Mouse (Mus musculus): ENCODE results near the gene Pus10.

Pus10 gene

DNA sequence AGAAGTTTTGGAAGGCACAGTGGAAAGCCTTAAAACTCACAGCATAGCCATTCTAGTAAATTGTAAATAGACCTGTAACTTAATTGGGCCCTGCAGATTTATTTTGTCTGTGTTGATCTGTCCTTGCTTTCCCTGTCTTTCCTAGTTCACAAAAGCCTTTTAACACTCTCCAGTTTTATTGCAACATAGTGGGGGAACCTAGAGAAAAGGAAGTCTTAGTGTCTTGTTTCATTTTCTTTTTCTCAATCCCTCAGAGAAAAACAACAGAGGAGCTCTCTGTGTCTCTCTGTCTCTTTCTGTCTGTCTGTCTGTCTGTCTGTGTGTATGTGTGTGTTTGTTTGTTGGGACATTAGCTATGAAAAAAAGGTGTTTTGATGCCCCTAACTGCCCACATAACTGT lies 30.4 kb downstream of the Pus10 start:
- DNase-seq (ENCODE audit: low read depth, low spot score), result no peak

DNA sequence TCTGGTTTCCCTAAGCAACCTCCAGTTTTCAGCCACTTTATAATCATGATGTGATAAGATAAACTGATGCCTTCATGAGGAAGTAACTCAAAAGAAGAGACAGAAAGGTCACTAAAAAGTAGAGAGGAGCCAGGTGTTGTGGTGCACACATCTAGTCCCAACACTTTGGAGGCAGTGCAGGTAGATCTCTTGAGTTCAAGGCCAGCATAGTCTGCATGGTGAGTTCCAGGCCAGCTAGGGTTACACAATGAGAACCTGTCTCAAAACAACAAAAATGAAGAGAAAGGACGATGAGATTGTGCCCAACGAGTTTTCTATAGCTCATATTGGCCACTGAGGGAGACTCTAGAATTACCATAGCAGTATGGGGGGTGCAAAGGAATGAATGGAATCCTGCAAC lies 33.1 kb downstream of the Pus10 start:
- no peak for DNase-seq (ENCODE audit: low read depth, low spot score)

DNA sequence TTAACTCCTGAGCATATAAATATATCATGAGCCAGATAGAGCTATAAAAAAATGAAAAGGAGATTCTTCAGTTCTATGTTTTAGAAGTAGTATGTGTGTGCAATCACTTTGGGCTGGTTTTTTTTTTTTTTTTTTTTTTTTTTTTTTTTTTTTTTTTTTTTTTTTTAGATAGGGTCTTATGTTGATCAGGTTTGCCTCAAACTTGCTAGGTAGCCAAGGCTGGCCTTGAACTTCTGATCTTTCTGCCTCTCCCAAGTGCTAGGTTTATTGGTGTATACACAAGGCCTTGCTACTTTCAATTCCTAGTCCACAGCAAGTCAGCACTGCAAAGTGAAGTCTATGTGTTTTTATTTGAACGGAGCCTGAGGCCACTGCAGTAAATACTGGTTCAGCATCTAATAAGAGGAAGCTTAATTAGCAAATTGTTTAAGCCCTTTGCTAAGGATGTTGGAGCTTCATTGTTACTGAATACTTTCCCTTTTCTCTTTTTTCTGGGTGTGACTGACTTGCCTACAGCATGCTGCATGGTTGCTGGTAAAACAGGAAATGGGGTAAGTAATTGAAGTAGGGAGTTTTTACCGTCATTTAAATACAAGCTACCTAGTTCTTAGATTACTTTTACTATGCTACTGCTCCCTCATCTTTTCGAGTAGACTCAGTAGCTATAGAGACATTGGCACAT lies 34.1 kb downstream of the Pus10 start:
- no peak for DNase-seq (ENCODE audit: low read depth, low spot score)

DNA sequence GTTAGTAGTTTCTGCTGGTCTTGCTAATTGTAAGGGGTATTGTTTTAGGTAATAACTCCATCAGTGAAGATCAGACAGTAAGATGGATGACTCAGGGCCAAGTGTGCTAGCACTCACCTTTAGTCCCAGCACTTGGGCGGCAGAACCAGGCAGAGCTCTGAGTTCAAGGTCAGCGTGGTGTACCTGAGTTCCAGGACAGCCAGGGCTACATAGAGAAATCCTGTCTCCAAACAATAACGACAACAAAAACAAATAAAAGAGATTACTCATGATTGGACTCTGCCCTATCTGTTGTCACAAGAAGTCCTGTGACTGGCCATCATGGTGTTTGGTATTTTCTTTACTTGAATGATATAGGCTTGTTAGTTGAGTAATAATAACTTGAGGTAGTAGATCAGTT lies 36.4 kb downstream of the Pus10 start:
- DNase-seq (ENCODE audit: low read depth, low spot score), result no peak

DNA sequence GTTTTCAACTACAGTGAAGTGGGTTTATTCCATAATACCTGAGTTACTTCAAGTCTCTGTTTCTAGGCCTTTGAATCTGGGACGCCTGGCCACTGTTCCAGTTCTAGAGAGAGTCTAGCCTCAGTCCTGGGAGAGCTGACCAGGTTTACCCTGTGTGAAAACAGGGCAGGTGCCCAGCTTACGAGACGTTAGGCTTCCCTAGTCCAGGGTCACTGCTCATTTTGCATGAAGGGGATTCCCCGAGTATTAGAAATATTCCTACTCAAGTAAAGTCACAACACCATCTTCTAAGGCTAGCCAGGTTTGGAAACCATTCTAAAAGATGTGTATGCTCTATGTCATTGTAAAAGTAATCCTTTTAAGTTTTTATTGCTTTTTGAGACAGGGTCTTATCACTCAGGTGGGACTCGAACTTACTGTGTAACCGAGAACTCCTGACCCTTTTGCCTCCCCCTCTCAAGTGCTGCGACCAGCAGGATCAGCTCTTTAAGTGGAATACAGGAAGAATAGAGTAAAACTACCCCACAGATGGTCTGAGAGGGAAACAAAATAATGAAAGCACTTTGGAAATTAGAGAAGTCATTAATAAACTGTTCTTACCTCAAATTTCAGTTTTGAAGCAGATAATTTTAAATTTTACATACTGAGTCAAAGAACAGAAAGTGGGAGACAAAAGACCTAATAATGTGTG lies 39.3 kb downstream of the Pus10 start:
- DNase-seq (ENCODE audit: low read depth, low spot score), result no peak

DNA sequence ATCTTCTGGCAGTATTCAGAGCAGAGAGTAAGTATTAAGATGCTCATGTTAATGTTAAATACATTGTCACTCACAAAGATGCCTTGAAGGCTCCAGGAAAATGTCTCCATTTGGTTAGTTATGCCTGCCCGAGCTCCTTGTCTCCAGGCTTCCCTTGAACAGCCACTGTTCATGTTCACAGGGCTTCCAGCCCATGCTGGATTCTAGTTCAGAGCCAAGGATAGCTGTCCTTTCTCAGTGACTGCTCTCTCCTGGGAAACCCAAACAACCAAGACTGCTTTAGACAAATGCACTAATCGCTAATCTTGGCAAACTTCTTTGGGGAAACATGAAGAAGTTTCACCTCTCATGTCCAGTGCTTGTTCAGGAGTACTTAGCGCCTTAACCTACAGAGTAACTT lies 46.8 kb downstream of the Pus10 start:
- no peak for DNase-seq (ENCODE audit: low read depth, low spot score)

DNA sequence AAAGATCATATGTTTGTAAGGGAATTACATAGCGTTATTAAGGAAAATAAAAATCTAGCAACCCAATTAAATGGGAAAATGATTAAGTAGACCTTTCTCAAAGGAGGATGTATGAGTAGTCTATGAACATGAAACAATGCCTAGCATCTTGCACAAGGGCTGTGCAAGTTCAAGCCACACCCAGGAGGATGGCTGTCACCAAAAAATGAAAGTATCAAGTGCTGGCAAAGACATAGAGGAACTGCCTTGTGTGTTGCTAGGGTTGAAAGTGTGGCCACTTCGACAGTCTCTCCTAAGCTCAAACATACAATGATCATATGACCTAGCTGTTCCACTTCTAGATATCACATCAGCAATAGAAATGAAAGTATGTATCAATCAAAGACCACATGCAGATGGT lies 53.4 kb downstream of the Pus10 start:
- DNase-seq (ENCODE audit: low read depth, low spot score), result no peak

DNA sequence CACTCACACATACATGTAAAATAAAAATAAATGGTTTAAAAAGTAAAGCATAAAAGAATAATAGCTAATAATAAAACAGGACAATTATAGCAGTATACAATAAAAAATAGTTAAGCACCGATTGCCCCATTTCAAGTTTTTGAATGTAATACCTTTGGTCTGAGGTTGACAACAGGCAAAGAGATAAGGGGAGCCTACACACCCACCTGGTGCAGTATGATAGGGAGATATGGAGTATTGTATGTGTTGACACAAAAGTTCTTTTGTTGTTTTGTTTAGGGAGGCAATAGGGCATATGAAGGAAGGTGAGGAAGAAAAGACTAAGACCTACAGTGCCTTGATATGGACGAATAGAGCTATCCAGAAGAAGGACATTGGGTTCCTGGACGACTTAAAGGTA lies 54.4 kb downstream of the Pus10 start:
- no peak for DNase-seq (ENCODE audit: low read depth, low spot score)

DNA sequence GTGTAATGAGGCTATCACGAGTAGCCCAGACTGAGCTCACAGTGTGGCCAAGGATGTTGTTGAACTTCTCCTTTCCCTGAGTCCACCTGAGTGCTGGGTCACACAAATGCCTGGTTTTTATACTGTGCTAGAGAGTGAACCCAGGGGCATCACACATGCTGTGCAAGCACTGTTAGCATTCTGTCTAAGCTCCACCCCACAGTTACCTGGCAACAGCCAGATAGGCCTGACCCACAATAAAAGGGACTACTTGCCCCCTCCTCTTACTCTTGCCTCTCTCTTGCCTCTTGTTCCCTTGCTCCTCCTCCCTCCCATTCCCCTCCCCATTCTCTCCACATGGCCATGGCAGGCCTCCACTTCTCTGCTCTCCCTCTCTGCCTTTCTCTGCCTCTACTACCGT lies 56.9 kb downstream of the Pus10 start:
- no peak for DNase-seq (ENCODE audit: low read depth, low spot score)

DNA sequence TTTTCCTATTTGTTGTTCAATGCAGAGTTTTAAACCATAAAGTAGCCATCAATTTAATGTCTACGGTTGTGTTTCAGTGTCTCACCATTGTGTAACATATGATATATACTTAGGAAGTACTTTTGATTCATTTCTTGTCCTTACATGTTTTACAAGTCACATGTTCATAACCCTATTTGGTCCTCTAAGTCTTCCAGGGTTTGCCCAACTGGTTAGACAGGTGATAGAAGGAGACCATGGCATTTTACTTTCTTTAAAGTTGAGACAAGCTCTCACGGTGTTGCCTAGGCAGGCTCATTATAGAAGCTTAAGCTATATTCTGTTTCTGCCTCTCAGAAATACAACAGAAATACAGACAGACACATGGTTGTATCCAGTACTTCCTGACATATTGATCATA lies 60.4 kb downstream of the Pus10 start:
- no peak for DNase-seq (ENCODE audit: low read depth, low spot score)

DNA sequence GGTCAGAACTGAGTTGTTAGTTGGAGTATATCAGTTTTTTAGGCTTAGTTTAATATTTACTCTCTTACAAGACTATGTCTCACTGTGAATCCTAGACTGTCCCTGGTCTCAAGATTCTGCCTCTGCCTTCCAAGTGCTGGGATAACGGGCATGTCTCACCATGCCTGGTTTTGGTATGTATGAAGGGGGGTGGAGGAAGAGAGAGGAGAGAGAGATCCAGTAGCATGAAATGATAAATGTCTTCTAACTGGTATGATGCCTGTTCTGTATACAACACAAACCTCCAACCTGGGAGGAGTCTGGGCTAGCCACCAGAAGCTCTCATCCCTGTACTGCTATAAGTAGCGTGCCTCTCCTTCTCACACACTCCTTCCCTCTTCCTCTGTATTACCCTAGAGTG lies 61.0 kb downstream of the Pus10 start:
- no peak for DNase-seq (ENCODE audit: low read depth, low spot score)

DNA sequence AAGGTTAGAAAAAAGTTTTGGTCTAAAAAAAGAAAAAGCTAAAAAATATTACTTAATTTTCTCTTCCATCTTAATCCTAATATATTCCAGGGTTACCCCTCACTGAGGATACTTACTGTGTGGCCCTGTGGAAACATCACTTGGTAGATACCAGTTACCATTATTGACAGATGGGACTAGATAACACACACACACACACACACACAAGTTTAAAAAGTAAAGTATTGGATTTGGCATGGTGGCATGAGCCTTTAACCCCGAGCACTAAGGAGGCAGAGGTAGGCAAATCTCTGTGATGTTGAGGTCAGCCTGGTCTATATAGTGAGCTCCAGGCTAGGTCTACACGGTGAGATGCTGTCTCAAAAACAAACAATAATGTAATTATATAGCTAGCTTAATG lies 62.7 kb downstream of the Pus10 start:
- DNase-seq (ENCODE audit: low read depth, low spot score), result no peak

DNA sequence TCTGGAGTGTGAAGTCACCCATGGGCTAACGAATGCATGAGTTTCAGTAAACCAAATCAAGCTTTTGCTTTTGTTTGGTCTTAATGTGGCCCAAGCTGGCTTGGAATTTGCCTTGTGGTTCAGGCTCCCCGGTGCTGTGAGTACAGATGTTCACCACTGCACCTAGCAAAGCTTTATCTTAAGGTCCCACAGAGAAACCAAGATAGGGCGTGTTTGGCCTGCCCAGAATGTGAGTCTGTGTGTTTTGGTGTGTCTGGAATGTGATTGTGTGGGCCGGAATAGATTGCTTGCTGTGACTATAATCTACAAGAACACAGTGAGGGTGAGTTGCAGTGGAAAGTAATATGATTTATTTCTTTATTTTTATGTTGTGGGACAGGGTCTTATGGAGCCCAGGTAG lies 64.6 kb downstream of the Pus10 start:
- no peak for DNase-seq (ENCODE audit: low read depth, low spot score)

DNA sequence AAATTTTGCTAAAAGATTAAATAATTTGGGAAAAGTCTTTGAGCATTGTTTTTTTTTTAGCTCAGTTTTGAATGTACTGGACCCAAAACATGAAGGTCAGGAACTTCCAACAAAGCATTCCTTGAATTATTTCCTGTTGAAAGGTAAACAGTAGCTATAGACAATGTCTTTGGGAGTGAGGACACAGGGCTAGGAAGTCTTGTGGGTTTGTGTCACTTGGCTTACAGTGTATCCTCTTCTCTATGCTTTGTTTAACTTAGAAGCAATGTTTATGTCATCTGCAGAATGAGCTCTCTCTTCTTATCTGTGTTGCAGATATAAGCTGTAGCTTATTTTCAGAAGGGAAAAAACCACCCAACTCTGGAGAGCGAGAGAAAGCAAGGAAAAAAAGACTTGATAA lies 67.4 kb downstream of the Pus10 start:
- DNase-seq (ENCODE audit: low read depth, low spot score), result no peak

DNA sequence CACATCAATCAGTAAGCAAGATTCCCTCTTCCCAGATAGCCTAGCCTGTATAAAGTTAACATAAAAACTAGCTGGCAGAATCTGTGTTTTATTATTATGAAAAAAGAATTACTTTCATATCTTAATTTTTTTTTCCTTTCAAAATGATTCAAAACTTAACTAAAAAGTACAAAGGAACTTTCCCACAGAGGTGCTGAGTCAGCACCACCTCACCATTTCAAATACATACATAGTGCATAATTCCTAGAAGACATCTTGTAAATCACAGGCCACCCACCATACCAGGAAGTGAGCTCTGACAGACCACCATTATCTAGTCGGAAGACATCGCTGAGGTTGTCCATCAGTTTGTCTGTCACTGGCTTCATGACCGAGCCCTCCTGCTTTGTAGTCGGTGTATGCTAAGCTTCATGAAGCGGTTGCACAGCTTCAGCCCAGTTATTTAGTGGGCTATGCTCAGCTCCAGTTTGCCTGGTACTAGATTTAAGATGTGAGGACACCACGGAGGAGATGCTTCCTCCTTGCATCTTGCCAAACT lies 69.3 kb downstream of the Pus10 start:
- no peak for DNase-seq (ENCODE audit: low read depth, low spot score)

DNA sequence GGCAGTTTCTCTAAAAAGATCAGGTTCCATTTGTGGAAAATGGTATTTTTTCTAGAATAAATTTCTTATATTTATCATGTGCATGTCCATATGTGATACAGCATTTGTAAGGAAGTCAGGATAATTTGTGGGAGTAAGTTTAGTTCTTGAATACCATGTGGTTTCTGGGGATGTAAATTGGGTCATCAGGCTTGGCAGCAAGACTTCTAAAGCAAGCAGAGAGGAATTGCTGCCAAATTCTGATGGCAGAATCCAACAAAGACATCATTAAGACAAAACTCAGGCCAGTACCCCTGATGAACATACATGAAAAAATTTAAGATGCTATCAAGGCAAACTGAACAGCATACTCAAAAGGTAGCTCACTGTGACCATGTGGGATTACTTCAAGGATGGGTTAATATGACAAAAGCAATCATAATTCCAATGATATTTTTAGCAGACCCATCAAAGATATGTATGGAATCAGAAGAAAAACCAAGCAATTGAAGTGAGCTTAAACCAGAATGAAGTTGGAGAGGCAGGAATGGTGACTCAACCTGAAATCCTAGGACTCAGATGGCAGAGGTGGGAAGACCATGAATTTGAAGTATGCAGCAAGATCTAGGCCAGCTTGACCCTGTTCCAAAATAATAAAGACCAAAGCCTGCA lies 70.5 kb downstream of the Pus10 start:
- peak; percentile 46 for DNase-seq (ENCODE audit: low read depth, low spot score)

DNA sequence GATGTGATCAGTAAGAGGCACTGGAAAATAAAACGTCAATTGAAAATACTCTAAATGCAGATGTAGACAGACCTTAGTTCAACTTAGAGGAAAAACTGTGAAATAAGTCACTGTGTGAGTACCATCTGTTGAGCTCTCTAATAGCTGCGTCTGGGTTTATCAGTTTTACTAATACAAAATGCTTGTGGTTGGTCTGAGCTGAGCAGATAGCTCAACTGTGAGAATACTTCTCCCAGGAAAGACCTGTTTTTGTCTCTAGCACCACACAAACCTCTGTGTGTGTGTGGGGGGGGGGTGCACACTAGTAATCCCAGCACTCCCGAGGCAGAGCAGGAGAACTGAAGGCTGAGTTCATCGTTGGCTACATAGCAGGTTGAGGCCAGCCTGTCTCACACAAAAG lies 75.4 kb downstream of the Pus10 start:
- DNase-seq (ENCODE audit: low read depth, low spot score), result no peak

DNA sequence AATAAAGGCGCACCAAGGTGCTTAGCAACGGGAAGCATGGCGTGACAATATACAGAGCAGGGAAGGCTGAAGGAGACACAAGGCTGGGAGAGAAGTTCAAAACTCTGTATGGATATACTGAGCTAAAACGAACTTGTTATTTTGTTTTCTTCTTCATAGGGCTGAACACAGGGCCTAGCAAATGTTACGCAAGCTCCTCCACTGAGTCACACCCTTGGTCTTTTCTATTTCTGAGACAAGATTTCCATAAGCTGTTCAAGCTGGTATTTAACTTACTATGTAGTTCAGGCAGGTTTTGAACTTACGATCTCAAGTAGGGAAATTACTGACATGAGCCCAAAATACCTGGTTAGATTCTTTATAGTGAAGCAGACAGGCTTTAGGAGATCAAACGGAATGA lies 75.9 kb downstream of the Pus10 start:
- DNase-seq (ENCODE audit: low read depth, low spot score), result no peak

DNA sequence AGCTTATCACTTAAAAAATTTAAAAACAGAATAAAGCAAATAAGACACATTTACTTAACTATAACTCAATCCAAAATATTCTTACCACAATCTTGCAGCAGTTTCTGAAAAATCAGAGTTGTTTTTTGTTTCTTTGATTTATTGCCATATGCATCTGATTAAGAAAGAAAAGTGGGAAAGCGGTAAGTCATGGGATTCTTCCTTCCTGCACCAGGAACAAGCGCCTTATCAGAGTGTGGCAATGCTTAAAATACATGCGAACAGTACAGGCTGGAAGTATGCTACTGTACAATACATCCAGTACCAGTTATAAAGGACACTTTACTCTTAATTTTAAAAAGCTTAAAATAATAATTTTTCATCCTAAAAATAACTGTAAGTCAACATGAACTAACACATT lies 78.9 kb downstream of the Pus10 start:
- DNase-seq (ENCODE audit: low read depth, low spot score), result no peak

DNA sequence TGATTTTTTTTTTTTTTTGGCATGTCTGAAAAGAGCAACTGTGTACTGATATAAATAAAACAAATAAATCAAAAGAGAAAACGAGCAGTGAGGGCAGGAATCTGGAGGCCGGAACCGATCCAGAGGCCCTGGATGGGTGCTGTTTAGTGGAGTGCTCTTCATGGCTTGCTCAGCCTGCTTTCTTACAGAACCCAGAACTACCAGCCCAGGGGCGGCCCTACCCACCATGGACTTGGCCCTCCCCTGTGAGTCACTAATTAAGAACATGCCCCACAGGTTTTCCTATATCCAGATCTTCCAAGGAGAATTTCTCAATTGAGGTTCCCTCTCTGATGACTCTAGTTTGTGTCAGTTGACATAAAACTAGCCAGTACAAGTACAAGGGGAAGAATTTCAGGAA lies 80.6 kb downstream of the Pus10 start:
- DNase-seq (ENCODE audit: low read depth, low spot score), result no peak

DNA sequence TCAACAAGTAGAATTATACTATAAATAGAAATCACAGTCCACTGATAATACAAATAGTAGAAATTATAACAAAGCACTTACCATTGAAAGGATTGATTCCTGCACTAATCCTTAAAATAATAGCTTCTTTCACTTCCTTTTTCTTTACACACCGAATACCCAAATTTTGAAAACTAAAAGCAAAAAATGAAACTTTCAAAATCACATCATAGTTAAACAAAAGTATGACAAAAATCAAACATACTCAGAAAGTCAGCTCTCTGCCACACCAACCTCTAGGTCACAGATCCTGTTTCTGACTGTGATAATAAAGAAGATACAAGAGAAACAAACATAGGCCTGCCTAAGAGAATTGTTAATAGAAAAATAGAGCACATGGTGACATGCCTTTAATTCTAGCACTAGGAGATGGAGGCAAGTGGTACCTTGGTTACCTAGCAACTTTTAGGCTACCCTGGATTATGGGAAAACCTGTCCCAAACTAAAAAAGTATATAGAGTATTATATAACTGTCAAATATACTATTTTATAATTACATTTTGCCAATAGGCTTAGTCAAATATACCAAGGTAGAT lies 87.7 kb downstream of the Pus10 start:
- no peak for DNase-seq (ENCODE audit: low read depth, low spot score)

DNA sequence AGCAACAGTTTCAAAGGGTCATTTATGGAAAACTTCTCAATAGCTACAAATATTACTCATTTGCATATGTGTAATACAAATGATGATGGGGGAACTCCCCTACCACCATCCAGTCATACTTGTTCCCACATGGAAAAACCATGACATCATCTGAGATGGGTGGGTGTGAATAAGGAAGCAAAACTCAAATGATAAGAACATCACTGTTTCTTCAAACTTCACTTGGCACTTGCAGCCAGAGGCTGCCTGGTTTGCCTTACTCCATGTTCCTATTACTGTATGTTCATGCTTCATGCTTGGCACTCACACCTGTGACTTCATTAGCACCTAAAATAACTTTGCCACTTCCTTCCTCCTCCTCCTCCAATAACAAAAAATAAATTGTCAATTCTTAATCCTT lies 88.9 kb downstream of the Pus10 start:
- no peak for DNase-seq (ENCODE audit: low read depth, low spot score)

DNA sequence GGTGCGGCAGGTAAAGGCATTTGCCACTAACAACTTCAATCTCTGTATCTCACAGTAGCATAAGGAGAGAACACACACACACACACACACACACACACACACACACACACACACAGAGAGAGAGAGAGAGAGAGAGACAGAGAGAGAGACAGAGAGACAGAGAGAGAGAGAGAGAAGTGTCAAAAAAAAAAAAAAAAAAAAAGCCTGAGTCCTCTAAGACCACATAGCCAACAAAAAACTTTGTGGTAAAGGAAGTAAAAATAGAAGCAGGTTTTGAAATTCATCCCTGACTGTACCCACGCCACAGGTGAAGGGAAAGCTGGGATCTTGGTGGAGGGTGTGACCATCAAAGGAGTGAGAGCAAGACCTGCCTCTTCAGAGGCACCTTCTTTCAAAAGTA lies 92.7 kb downstream of the Pus10 start:
- DNase-seq (ENCODE audit: low read depth, low spot score), result no peak

Data from telencephalon, adult 2 months (tissue).